Mouse (Mus musculus) E14TG2a.4 (cell line): ENCODE measurements at regions not wholly inside any gene's neighbourhood (a gene's known extent, or its start where the extent isn't known, plus 50 kb on each side); places are given as distances from the start of the nearest gene placed in this dataset.

Source experiments
- CTCF ChIP-seq: conservative IDR thresholded peaks from 2 replicates; pipeline ENCODE4 v1.5.1; 2014; ENCODE audit warnings: low read length
- NANOG ChIP-seq: IDR thresholded peaks from 2 replicates; pipeline ENCODE4 v1.6.1; 2014; ENCODE audit warnings: borderline replicate concordance, low read length, mixed read lengths
- POU5F1 ChIP-seq: IDR thresholded peaks from 2 replicates; pipeline ENCODE4 v1.6.1; 2014; ENCODE audit warnings: low read length, borderline replicate concordance

DNA sequence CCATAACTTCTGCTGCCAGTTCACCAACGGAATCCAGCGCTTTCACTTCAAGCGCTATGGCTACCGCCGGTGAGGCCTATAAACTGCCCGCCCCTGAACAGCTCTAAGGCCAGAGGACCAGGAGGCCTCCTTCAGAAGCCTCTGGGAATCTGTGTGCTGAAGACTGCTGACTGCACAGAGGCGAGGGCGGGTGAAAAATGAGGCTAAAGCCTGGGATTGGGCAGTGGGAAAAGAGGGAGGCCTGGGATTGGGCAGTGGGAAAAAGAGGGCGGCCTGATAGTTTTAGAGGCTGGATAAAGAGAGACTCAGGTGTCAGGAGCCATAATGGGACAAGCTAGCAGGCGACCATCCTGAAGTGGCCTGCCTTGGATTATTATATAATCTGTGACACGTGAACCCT is 80.8 kb downstream of the Plekhb2 start:
- TF ChIP-seq CTCF (no peak), NANOG (no peak), POU5F1 (no peak)
